Mouse (Mus musculus): Measurements from ENCODE around the gene Ptms. TPM values are rescaled to one million over a fixed set of nuclear protein-coding genes. Genes with fewer than 3 reads are reported as not detected.

The Ptms gene
- total RNA-seq, 2 experiments from 2014 or later, result 516 to 532 TPM

- intact Hi-C loops (cut with DNase I), result no loop called here
- no peak for DNase-seq
Observed at GRCm38 (mm10) chr6:124874348-124874747, 45.6 kb downstream of the Ptms start.

- intact Hi-C loops (cut with DNase I), result no loop called here
Observed at GRCm38 (mm10) chr6:124866560-124866959, 53.3 kb downstream of the Ptms start.

GRCm38 (mm10) chr6:124865766-124866362 is 54.0 kb downstream of the Ptms start:
- no peak for DNase-seq
- intact Hi-C loops (cut with DNase I), result no loop called here

More at GRCm38 (mm10) chr6:124866560-124866959, 53.3 kb downstream of the Ptms start:
- DNase-seq, result no peak

Other genes with a start within 250 kb of the Ptms start
- 10 to 100 TPM; 64.2 to 66.4 TPM for gene Emg1, start 207.9 kb downstream of the Ptms start, total RNA-seq (2021)
- 100 to 1,000 TPM; 394 to 399 TPM for gene Phb2, start 207.8 kb downstream of the Ptms start, total RNA-seq (2021)
- gene Ptpn6, start 181.4 kb downstream of the Ptms start, total RNA-seq (2021), result 1 to 10 TPM; 5.0 to 6.0 TPM
- gene Grcc10, start 178.7 kb downstream of the Ptms start, total RNA-seq (2021), result 100 to 1,000 TPM; 322 to 335 TPM
- under 1 TPM in 1 of 2 experiments, not detected in 1; 0.98 TPM for gene Gm45234, start 164.1 kb downstream of the Ptms start, total RNA-seq (2021)
- gene Atn1, start 163.6 kb downstream of the Ptms start, total RNA-seq (2021), result 10 to 100 TPM; 59.4 to 59.7 TPM
- 1 to 10 TPM; 3.4 to 3.7 TPM for gene Eno2, start 150.4 kb downstream of the Ptms start, total RNA-seq (2021)
- gene Lrrc23, start 140.4 kb downstream of the Ptms start, total RNA-seq (2021), result not detected
- 1 to 10 TPM; 3.1 TPM for gene Spsb2, start 111.4 kb downstream of the Ptms start, total RNA-seq (2021)
- gene Tpi1, start 105.8 kb downstream of the Ptms start, total RNA-seq (2021), result 100 to 1,000 TPM; 870 to 877 TPM
- 10 to 100 TPM; 87.5 to 87.9 TPM for gene Usp5, start 90.6 kb downstream of the Ptms start, total RNA-seq (2021)
- 10 to 100 TPM; 19.1 to 23.2 TPM for gene Cdca3, start 90.6 kb downstream of the Ptms start, total RNA-seq (2021)
- gene Gnb3, start 79.8 kb downstream of the Ptms start, total RNA-seq (2021), result 1 to 10 TPM; 3.9 to 4.4 TPM
- gene P3h3, start 62.4 kb downstream of the Ptms start, total RNA-seq (2021), result 10 to 100 TPM; 27.1 to 27.3 TPM
- gene Gpr162, start 56.1 kb downstream of the Ptms start, total RNA-seq (2021), result 1 to 10 TPM; 3.0 to 4.9 TPM
- gene Cd4, start 31.9 kb downstream of the Ptms start, total RNA-seq (2021), result 1 to 10 TPM; 1.2 to 2.1 TPM
- under 1 TPM; 0.72 to 0.84 TPM for gene Lag3, start 8.4 kb downstream of the Ptms start, total RNA-seq (2021)
- gene Mlf2, start 11.3 kb upstream of the Ptms start, total RNA-seq (2021), result 100 to 1,000 TPM; 231 to 236 TPM
- gene Cops7a, start 45.4 kb upstream of the Ptms start, total RNA-seq (2021), result 100 to 1,000 TPM; 102 to 108 TPM
- gene Pianp, start 76.6 kb upstream of the Ptms start, total RNA-seq (2021), result 1 to 10 TPM; 1.7 to 2.0 TPM
- 10 to 100 TPM; 27.7 to 29.3 TPM for gene Zfp384, start 89.0 kb upstream of the Ptms start, total RNA-seq (2021)
- 10 to 100 TPM; 41.8 to 47.3 TPM for gene Ing4, start 119.7 kb upstream of the Ptms start, total RNA-seq (2021)
- 1 to 10 TPM; 2.1 to 2.8 TPM for gene Acrbp, start 129.6 kb upstream of the Ptms start, total RNA-seq (2021)
- under 1 TPM; 0.37 to 0.53 TPM for gene Lpar5, start 147.8 kb upstream of the Ptms start, total RNA-seq (2021)
- gene Chd4, start 175.9 kb upstream of the Ptms start, total RNA-seq (2021), result 100 to 1,000 TPM; 170 to 183 TPM
- 10 to 100 TPM; 23.7 to 25.3 TPM for gene Nop2, start 211.8 kb upstream of the Ptms start, total RNA-seq (2021)
- gene Iffo1, start 225.1 kb upstream of the Ptms start, total RNA-seq (2021), result 10 to 100 TPM; 13.0 to 17.8 TPM
- 1,000 to 10,000 TPM; 3,414 to 3,559 TPM for gene Gapdh, start 246.4 kb upstream of the Ptms start, total RNA-seq (2021)

Measured in heart, postnatal 10 days (tissue).